Mouse (Mus musculus): ENCODE measurements at regions not wholly inside any gene's neighbourhood (a gene's known extent, or its start where the extent isn't known, plus 50 kb on each side); places are given as distances from the start of the nearest gene placed in this dataset.
"Not testable (repeated sequence)": the region's sequence is repeated elsewhere in the genome, so short reads cannot be mapped to it uniquely, and the experiment has no call there.

DNA sequence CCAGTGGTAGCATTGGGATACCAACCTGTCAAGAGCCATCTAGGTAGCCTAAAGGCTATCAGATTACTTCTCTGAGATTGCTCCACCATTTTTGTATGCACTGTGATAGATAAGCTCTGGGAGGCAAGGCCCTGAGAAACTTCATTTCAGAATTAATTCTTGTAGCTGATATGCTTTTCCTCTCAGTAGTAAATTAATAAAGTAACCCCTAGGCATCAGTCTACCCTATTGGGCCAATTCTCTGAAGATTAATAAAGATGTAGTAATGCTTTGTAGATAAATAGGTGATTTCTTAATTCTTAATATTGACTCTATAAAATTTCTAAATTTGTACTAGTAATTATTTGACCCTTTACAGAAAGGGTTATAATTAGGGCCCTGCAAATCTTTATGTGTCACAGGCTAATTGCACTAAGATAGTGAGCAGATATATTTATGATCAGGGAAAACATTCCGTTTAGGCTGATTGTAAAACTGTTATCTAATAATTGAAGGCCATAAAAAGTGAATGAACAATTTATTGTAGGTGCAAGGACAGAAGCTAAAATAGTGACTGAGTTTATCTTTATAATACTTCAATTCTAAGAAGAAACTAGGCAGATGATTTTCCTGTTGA, 384.2 kb upstream of the 1700009N14Rik start:
- WGBS: 76% methylated on average over 1 of the region's 1 CpGs
- no peaks in the 10 kb centered on the region for H3K27me3 ChIP-seq (ENCODE audit: control insufficient read depth, insufficient read depth, low read length)
- ATAC-seq (ENCODE audit: insufficient number of reproducible peaks, insufficient read depth, low FRiP score, low read depth): no peak
- H3K27ac ChIP-seq (replicated peaks in 1 of 2; ENCODE audit: control insufficient read depth in 1 of 2, insufficient read depth in 1 of 2, low read depth in 2 of 2, low read length in 2 of 2): no peak overlapping the region
- H3K4me2 ChIP-seq (ENCODE audit: low read length): no peak overlapping the region
- no peak overlapping the region for H3K4me3 ChIP-seq (ENCODE audit: control insufficient read depth in 1 of 2, insufficient read depth in 1 of 2, low read depth in 1 of 2, low read length in 2 of 2)
- peaks cover 0 to 6% of the 10 kb centered on the region in 2 experiments; a peak in 1 of 4 replicates for H3K4me1 ChIP-seq (ENCODE audit: control insufficient read depth in 2 of 2, insufficient read depth in 2 of 2, low read length in 2 of 2)
- H3K9me3 ChIP-seq (ENCODE audit: control insufficient read depth, low read length): 0 out of 2 replicates have a peak, but pooled peaks cover 3% of the 10 kb centered on the region
- no peaks in the 10 kb centered on the region for H3K36me3 ChIP-seq (ENCODE audit: control insufficient read depth, insufficient read depth, low read length)
- no peak overlapping the region for H3K9ac ChIP-seq (ENCODE audit: low read length)

DNA sequence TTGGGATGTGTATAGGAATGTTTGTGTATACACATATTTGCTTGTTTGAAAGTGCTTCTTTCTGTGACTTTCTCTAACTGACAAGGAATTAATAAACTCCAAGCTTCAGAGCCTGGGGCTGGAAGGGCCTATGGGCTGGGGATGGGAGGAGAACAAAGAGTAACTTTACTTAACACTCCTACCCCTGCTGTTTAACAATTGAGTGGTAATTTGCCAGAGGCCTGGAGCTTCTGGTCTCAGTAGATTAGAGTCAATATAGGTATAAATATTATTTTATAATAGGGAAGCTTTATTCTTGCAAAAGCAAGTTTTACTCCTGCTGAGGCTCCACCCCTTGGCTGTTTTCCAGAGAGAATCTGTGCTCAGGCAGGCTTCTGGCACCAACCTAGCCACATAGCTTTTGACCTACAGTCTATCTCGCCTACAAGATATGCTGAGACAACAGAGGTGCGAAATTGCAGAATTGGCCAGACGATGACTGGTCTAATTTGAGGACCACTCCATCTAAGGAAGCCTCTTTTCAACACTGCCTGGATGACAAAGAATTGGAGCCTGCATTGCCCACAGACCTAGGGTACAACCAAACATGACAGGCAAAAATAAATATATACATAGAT, 382.7 kb upstream of the 1700009N14Rik start:
- Histone ChIP-seq H3K27me3 (ENCODE audit: control insufficient read depth, insufficient read depth, low read length) (no peaks in the 10 kb centered on the region), H3K27ac (replicated peaks in 1 of 2; ENCODE audit: control insufficient read depth in 1 of 2, insufficient read depth in 1 of 2, low read depth in 2 of 2, low read length in 2 of 2) (no peak overlapping the region), H3K4me3 (ENCODE audit: control insufficient read depth in 1 of 2, insufficient read depth in 1 of 2, low read depth in 1 of 2, low read length in 2 of 2) (no peak overlapping the region), H3K4me1 (ENCODE audit: control insufficient read depth in 2 of 2, insufficient read depth in 2 of 2, low read length in 2 of 2) (peaks cover 0 to 6% of the 10 kb centered on the region in 2 experiments; a peak in 1 of 4 replicates), H3K9me3 (ENCODE audit: control insufficient read depth, low read length) (no peaks in the 10 kb centered on the region), H3K9ac (ENCODE audit: low read length) (no peak overlapping the region), H3K4me2 (ENCODE audit: low read length) (no peak overlapping the region), H3K36me3 (ENCODE audit: control insufficient read depth, insufficient read depth, low read length) (no peaks in the 10 kb centered on the region)
- ATAC-seq (ENCODE audit: insufficient number of reproducible peaks, insufficient read depth, low FRiP score, low read depth): peak; percentile 87
- WGBS: 14% methylated on average over 3 of the region's 3 CpGs

DNA sequence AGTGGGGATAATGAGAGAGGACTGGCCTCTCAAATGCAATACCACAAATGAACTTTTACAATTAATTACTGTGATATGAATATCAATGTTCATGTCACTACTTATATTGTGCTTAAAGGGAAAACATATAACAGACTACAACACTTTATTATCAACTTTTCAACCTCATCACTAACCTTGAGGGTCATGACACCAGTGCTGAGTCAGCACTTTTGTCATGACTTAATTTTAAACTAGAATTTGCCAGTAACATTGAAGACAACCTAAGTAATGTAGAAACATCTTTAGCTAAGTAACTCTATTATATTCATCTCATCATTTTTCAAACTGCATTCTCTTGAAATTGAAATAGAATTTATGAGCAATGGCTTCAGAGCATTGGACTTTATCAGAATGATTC, 378.6 kb upstream of the 1700009N14Rik start:
- Histone ChIP-seq H3K36me3 (ENCODE audit: control insufficient read depth, insufficient read depth, low read length) (no peaks in the 10 kb centered on the region), H3K4me3 (ENCODE audit: control insufficient read depth in 1 of 2, insufficient read depth in 1 of 2, low read depth in 1 of 2, low read length in 2 of 2) (no peak overlapping the region), H3K4me1 (ENCODE audit: control insufficient read depth in 2 of 2, insufficient read depth in 2 of 2, low read length in 2 of 2) (peaks cover 0 to 6% of the 10 kb centered on the region in 2 experiments; a peak in 2 of 4 replicates), H3K9me3 (ENCODE audit: control insufficient read depth, low read length) (no peaks in the 10 kb centered on the region), H3K4me2 (ENCODE audit: low read length) (no peak overlapping the region), H3K27me3 (ENCODE audit: control insufficient read depth, insufficient read depth, low read length) (no peaks in the 10 kb centered on the region), H3K9ac (ENCODE audit: low read length) (no peak overlapping the region), H3K27ac (replicated peaks in 1 of 2; ENCODE audit: control insufficient read depth in 1 of 2, insufficient read depth in 1 of 2, low read depth in 2 of 2, low read length in 2 of 2) (no peak overlapping the region)
- ATAC-seq (ENCODE audit: insufficient number of reproducible peaks, insufficient read depth, low FRiP score, low read depth): no peak

DNA sequence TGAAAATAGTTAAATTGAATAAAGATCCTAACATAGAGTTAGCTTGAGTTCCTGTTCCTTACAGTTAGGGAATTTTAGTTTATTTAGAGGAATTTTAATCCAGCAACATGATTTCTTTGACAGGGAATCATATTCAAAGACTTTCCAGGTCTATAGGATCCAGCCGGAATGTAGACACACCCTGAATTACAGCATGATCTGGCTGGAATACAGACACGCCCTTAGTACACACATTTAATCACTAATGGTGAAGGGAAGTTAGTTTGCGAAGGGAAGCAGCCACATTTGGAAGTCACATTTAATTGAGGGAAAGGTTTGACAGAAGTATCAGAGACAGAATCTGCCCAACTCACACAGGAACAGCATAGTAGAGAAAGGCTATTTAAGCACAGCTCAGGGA, 361.8 kb upstream of the 1700009N14Rik start:
- Histone ChIP-seq H3K4me3 (ENCODE audit: control insufficient read depth in 1 of 2, insufficient read depth in 1 of 2, low read depth in 1 of 2, low read length in 2 of 2) (no peak overlapping the region), H3K9ac (ENCODE audit: low read length) (no peak overlapping the region), H3K27me3 (ENCODE audit: control insufficient read depth, insufficient read depth, low read length) (no peaks in the 10 kb centered on the region), H3K4me2 (ENCODE audit: low read length) (no peak overlapping the region), H3K27ac (replicated peaks in 1 of 2; ENCODE audit: control insufficient read depth in 1 of 2, insufficient read depth in 1 of 2, low read depth in 2 of 2, low read length in 2 of 2) (no peak overlapping the region; a peak in 1 of 4 replicates), H3K4me1 (ENCODE audit: control insufficient read depth in 2 of 2, insufficient read depth in 2 of 2, low read length in 2 of 2) (no peaks in the 10 kb centered on the region), H3K36me3 (ENCODE audit: control insufficient read depth, insufficient read depth, low read length) (no peaks in the 10 kb centered on the region), H3K9me3 (ENCODE audit: control insufficient read depth, low read length) (no peaks in the 10 kb centered on the region)
- no peak for ATAC-seq (ENCODE audit: insufficient number of reproducible peaks, insufficient read depth, low FRiP score, low read depth)
- 88% methylated on average over 3 of the region's 3 CpGs for WGBS

DNA sequence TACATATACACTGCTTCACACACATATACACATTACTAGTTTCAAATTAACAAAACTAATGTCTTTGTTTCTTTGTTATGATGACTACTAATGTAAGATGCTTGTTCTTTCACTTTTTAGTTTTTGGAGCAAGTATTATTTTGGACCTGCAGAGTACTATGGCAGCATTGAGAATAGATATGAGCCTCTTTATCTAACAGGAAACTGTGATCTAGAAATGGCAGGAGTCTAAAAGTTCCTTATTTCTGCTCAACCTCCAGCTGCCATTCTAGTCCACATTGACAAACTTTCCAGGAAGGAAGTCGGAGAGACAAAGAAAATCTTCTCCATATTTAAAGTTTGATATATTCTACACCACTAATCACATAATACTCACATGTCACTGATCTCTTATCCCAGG, 340.9 kb upstream of the 1700009N14Rik start:
- no peak for ATAC-seq (ENCODE audit: insufficient number of reproducible peaks, insufficient read depth, low FRiP score, low read depth)
- Histone ChIP-seq H3K4me2 (ENCODE audit: low read length) (no peak overlapping the region), H3K9ac (ENCODE audit: low read length) (no peak overlapping the region), H3K36me3 (ENCODE audit: control insufficient read depth, insufficient read depth, low read length) (no peaks in the 10 kb centered on the region), H3K9me3 (ENCODE audit: control insufficient read depth, low read length) (no peaks in the 10 kb centered on the region), H3K4me3 (ENCODE audit: control insufficient read depth in 1 of 2, insufficient read depth in 1 of 2, low read depth in 1 of 2, low read length in 2 of 2) (no peak overlapping the region), H3K27ac (replicated peaks in 1 of 2; ENCODE audit: control insufficient read depth in 1 of 2, insufficient read depth in 1 of 2, low read depth in 2 of 2, low read length in 2 of 2) (no peak overlapping the region), H3K4me1 (ENCODE audit: control insufficient read depth in 2 of 2, insufficient read depth in 2 of 2, low read length in 2 of 2) (no peaks in the 10 kb centered on the region), H3K27me3 (ENCODE audit: control insufficient read depth, insufficient read depth, low read length) (no peaks in the 10 kb centered on the region)
- WGBS: 73% methylated on average over 1 of the region's 1 CpGs

DNA sequence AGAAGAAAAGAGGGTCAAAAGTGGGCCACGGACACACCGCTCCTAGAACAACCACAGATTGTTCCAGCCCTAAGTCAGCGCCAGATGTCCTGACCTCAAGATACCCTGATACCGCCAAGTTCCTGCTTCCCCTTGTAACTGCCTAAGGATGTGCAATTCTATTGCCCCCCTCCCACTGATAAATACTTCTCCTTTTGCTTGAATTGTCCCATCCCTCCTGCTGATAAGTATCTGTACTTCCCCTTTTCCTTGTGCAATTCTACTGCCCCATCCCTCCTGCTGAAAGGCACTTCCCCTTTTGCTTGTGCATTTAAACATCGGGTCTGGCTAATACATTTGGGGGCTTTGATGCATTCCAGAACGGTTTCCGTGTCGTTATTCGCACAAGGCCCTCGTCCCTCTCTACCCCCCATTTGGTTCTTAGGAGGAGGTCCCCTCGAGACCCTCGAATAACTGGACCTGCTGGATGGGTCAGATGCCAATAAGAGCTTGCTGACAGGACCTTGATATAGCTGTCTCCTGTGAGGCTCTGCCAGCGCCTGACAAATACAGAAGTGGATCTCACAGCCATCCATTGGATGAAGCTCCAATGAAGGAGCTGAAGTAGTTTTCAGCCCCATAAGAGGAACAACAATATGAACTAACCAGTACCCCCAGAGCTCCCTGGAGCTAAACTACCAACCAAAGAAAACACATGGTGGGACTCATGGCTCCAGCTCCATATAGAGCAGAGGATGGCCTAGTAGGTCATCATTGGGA, 336.7 kb upstream of the 1700009N14Rik start:
- not testable (repeated sequence) for H3K4me3 ChIP-seq (ENCODE audit: control insufficient read depth in 1 of 2, insufficient read depth in 1 of 2, low read depth in 1 of 2, low read length in 2 of 2); H3K4me2 ChIP-seq (ENCODE audit: low read length); H3K4me1 ChIP-seq (ENCODE audit: control insufficient read depth in 2 of 2, insufficient read depth in 2 of 2, low read length in 2 of 2); H3K9ac ChIP-seq (ENCODE audit: low read length); H3K36me3 ChIP-seq (ENCODE audit: control insufficient read depth, insufficient read depth, low read length); ATAC-seq (ENCODE audit: insufficient number of reproducible peaks, insufficient read depth, low FRiP score, low read depth); H3K27ac ChIP-seq (replicated peaks in 1 of 2; ENCODE audit: control insufficient read depth in 1 of 2, insufficient read depth in 1 of 2, low read depth in 2 of 2, low read length in 2 of 2); H3K27me3 ChIP-seq (ENCODE audit: control insufficient read depth, insufficient read depth, low read length); H3K9me3 ChIP-seq (ENCODE audit: control insufficient read depth, low read length)
- WGBS: 83% methylated on average over 13 of the region's 13 CpGs

DNA sequence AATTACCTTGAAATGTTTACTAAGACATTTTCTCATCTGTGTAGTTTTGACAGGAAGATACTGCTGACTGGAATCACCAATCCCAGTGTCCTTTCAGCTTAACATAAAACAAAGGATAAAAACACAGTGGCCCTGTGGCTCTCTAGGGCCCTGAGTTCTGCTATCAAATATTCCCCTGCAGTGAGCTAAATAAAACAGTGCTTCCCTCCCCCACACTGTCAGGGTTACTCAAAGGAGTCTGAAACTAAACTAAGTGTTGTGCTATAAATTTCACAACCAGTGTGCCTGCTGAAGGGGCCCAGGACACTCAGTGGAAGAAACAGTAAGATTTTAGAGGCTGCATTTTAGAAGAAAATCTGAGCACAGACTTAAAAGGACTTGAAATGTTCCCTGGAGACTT, 324.6 kb upstream of the 1700009N14Rik start:
- H3K27me3 ChIP-seq (ENCODE audit: control insufficient read depth, insufficient read depth, low read length): no peaks in the 10 kb centered on the region

More for the DNA sequence above, 324.6 kb upstream of the 1700009N14Rik start:
- Histone ChIP-seq H3K4me1 (ENCODE audit: control insufficient read depth in 2 of 2, insufficient read depth in 2 of 2, low read length in 2 of 2) (peaks cover 0 to 4% of the 10 kb centered on the region in 2 experiments; a peak in 1 of 4 replicates), H3K9ac (ENCODE audit: low read length) (no peak overlapping the region), H3K36me3 (ENCODE audit: control insufficient read depth, insufficient read depth, low read length) (no peaks in the 10 kb centered on the region), H3K4me3 (ENCODE audit: control insufficient read depth in 1 of 2, insufficient read depth in 1 of 2, low read depth in 1 of 2, low read length in 2 of 2) (no peak overlapping the region), H3K27ac (replicated peaks in 1 of 2; ENCODE audit: control insufficient read depth in 1 of 2, insufficient read depth in 1 of 2, low read depth in 2 of 2, low read length in 2 of 2) (no peak overlapping the region), H3K4me2 (ENCODE audit: low read length) (no peak overlapping the region), H3K9me3 (ENCODE audit: control insufficient read depth, low read length) (no peaks in the 10 kb centered on the region)
- no peak for ATAC-seq (ENCODE audit: insufficient number of reproducible peaks, insufficient read depth, low FRiP score, low read depth)
